Mouse (Mus musculus) bone marrow, adult 2 months (tissue): ENCODE results near the gene 1700024B05Rik. TPM values are rescaled to one million over a fixed set of nuclear protein-coding genes. Genes with fewer than 3 reads are reported as not detected.
"Not testable (repeated sequence)": the region's sequence is repeated elsewhere in the genome, so short reads cannot be mapped to it uniquely, and the experiment has no call there.

Experiments used
- H3K27ac ChIP-seq: fragments of 200-500 bp; 2 replicates; pipeline ENCODE4 v1.5.1; 2012; ENCODE audit warnings: low read depth, mild to moderate bottlenecking, control low read depth, inconsistent platforms, low read length; ENCODE audit not compliant: control insufficient read depth, poor library complexity, insufficient read depth
- H3K4me1 ChIP-seq: fragments of 200-500 bp; 2 replicates; pipeline ENCODE4 v1.6.1; 2011; ENCODE audit warnings: low read length; ENCODE audit not compliant: control insufficient read depth, insufficient read depth
- H3K4me3 ChIP-seq: fragments of 200-500 bp; replicated peaks from 2 replicates; pipeline ENCODE3; 2011; ENCODE audit warnings: mild to moderate bottlenecking, low read depth, low read length, control low read depth; ENCODE audit not compliant: control insufficient read depth
- WGBS: fragments of 180-500 bp; shearing (Covaris S2); methylation state at CpG from one replicate; pipeline ENCODE4 v1.1.7; 2018; 5-methylcytosine and 5-hydroxymethylcytosine counted together
- polyA plus RNA-seq: library from polyadenylated mRNA; stranded (reverse); fragments of >200 nt; gene quantifications from 2 replicates; pipeline ENCODE4 v1.2.4, GENCODE M21; 2011; ENCODE audit warnings: low replicate concordance; ENCODE audit not compliant: missing spikeins, insufficient read depth, insufficient read length

The 1700024B05Rik gene
- polyA plus RNA-seq = not detected in 2 replicates

GRCm38 (mm10) chr14:41943695-41944094 is at the start of gene 1700024B05Rik:
Gene 1700024B05Rik, plus strand, starts transcription at chr14:41943995.
- not testable (repeated sequence) for H3K4me3 ChIP-seq, H3K4me1 ChIP-seq, H3K27ac ChIP-seq
- 77% methylated on average over 2 of the region's 2 CpGs for WGBS

- H3K27ac ChIP-seq, H3K4me1 ChIP-seq, H3K4me3 ChIP-seq: not testable (repeated sequence)
- WGBS = no CpG with 5 or more reads among the region's 2 CpGs
These were observed 36.6 kb upstream of the 1700024B05Rik start, which contains the start of gene Gm7980 for GRCm38 (mm10) chr14:41907190-41907589. Gene Gm7980, minus strand, starts transcription at chr14:41907290.

GRCm38 (mm10) chr14:41924649-41925048 is 19.1 kb upstream of the 1700024B05Rik start, which contains the start of gene 1700049E17Rik1:
Gene 1700049E17Rik1, plus strand, starts transcription at chr14:41924949.
- H3K4me3 ChIP-seq, H3K4me1 ChIP-seq, H3K27ac ChIP-seq: not testable (repeated sequence)
- WGBS = no CpG with 5 or more reads among the region's 1 CpGs

GRCm38 (mm10) chr14:41964095-41964494 is 20.3 kb downstream of the 1700024B05Rik start:
- not testable (repeated sequence) for H3K27ac ChIP-seq, H3K4me3 ChIP-seq, H3K4me1 ChIP-seq
- WGBS = 55% methylated on average over 4 of the region's 4 CpGs

- not testable (repeated sequence) for H3K27ac ChIP-seq, H3K4me1 ChIP-seq, H3K4me3 ChIP-seq
- 76% methylated on average over 1 of the region's 1 CpGs for WGBS
These were observed 24.0 kb downstream of the 1700024B05Rik start, which contains the start of gene Gm6401 for GRCm38 (mm10) chr14:41967827-41968226. Gene Gm6401, minus strand, starts transcription at chr14:41967927.

- not testable (repeated sequence) for H3K4me3 ChIP-seq, H3K4me1 ChIP-seq, H3K27ac ChIP-seq
- 54% methylated on average over 3 of the region's 3 CpGs for WGBS
These were observed 24.8 kb downstream of the 1700024B05Rik start for GRCm38 (mm10) chr14:41968596-41968995.

GRCm38 (mm10) chr14:41983225-41983624 is 39.4 kb downstream of the 1700024B05Rik start, which contains the start of gene Gm3543:
Gene Gm3543, minus strand, starts transcription at chr14:41983325.
- 63% methylated on average over 1 of the region's 1 CpGs for WGBS
- not testable (repeated sequence) for H3K4me3 ChIP-seq, H3K27ac ChIP-seq, H3K4me1 ChIP-seq

Other genes starting within 250 kb of the 1700024B05Rik start
- not detected in 2 replicates for gene Gm8068, start 242.1 kb upstream of the 1700024B05Rik start, polyA plus RNA-seq
- gene Gm7929, start 193.4 kb upstream of the 1700024B05Rik start, polyA plus RNA-seq = not detected in 2 replicates
- not detected in 2 replicates for gene Gm47189, start 171.6 kb upstream of the 1700024B05Rik start, polyA plus RNA-seq
- gene Gm7980, start 36.7 kb upstream of the 1700024B05Rik start, polyA plus RNA-seq = not detected in 2 replicates
- not detected in 2 replicates for gene 1700049E17Rik1, start 19.0 kb upstream of the 1700024B05Rik start, polyA plus RNA-seq
- gene Gm6401, start 23.9 kb downstream of the 1700024B05Rik start, polyA plus RNA-seq = not detected in 2 replicates
- not detected in 2 replicates for gene Gm3543, start 39.3 kb downstream of the 1700024B05Rik start, polyA plus RNA-seq
- gene Gm7951, start 173.4 kb downstream of the 1700024B05Rik start, polyA plus RNA-seq = not detected in 2 replicates
- gene Gm17027, start 218.6 kb downstream of the 1700024B05Rik start, polyA plus RNA-seq = not detected in 2 replicates
- not detected in 2 replicates for gene Gm3573, start 246.8 kb downstream of the 1700024B05Rik start, polyA plus RNA-seq